Mouse (Mus musculus) lung, postnatal 25 days (tissue): Measurements from ENCODE around the gene Xpnpep2.

Source experiments
- DNase-seq: peaks from one replicate; pipeline ENCODE4 v3.0.0; 2022; ENCODE audit warnings: low spot score

The Xpnpep2 gene

DNA sequence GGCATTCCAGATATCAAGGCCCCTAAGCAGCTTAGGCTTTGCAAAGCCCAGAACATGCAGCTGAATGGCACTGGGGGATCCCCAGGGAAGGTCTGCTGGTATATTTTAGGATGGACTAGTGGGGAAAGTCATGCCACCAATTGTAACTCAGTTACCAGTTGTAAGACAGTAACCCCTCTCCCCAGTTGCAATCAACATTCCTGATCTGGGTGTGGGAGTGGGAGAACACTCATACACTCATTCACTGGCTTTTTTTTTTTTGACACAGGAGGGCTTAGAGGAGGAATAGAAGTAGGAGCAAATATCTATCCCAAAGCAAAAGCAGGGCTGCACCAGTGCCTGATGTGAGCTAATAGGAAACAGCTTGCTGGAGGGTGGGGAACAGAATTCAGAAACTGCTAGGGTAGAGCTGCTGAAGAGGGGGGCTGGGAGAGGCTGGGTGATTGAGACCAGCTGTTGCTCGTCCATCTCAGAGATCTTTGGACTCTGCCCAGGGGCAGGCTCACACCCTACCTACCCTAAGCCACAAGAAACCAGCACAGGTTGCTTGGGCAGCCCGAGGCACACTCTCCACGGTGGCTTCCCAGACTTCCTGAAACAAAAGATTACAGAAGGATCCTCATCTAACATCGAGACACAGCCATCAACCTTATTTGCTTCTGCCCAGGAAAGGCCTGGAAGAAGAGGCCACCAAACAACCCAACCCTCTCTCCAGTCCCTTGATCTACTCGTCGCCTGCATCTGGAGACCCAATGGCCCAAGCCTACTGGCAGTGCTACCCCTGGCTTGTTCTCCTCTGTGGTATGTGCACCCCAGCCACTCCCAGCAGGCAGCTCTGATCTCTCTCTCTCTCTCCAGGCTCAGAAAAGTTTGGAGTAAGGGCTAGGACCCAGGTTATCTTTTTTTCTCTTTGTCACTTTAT is at the start of gene Xpnpep2:
Xpnpep2 (plus strand) TSS at position 332 of the 922 bp plus-strand sequence.
- DNase-seq, result no peak

GRCm38 (mm10) chrX:48062481-48062880 is 46.0 kb upstream of the Xpnpep2 start:
- DNase-seq, result no peak

DNA sequence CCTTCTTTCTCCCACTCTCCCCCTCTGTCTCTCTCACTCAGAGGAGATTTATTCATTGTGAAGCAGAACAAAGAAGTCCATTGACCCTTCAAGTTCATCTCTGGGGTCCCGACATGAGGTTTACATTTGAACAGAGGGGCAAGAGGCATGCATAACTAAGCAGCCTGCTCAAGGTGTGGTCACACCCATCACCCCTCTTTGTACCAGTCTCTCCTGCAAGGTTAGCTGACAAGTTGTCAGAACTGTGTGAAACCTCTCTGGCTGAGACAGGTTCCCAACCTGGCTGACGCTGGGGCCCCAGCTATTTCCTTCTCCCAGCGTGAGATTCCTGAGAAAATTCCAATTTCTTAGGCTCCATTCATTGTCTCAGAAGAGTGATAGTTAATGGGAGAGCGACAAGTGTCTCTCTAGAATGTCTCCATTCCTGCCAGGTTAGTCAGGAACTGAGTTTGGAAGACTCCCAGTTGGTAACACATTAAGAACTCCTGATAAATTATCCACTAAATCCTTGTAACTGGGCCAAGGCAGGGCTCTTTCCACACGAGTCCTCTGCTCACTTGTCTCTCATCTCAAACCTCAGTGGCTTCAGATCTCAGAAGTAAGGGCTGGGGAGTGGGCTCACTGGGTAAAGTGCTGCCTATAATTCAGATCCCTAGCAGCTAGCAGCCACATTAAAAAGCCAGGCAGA is 44.2 kb upstream of the Xpnpep2 start:
- no peak for DNase-seq

GRCm38 (mm10) chrX:48066891-48067290 is 41.6 kb upstream of the Xpnpep2 start:
- DNase-seq, result no peak

GRCm38 (mm10) chrX:48071961-48072360 is 36.6 kb upstream of the Xpnpep2 start:
- DNase-seq, result no peak

DNA sequence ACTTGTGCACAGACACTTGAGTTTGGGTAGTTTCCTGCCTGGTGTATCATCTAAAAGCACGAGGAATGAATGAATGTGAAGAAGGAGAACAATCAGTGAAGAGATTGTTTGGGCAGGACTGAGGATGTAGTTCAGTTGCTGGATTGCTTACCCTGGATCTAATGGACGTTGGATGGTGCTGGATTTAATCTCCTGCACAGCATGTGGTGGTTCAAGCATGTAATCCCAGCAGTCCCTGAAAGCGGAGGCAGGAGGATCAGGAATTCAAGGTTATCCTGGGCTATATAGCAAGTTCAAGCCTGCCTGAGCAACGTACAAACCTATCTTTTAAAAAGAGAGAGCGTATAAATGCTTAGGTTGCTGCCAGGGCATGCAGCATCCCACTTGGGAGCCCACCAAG is 36.1 kb upstream of the Xpnpep2 start:
- no peak for DNase-seq

DNA sequence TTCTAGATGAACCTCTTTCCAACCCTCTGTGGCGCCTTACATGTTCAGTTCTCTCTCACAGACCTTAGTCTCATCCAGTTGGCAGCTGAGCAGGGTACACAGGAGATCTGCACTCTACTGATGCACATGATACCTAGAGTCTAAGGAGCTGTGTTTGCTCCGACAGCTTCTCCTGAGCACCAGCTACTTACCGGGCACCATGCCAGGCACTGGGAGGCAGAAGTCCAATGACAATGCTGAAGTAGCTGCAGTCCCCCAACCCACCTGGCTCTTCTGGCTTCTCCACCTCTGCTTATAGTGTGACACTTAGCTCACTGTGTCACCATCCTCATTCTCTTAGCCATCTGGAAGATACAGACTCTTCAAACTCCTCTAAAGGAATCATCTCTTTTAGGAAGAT is 33.8 kb upstream of the Xpnpep2 start:
- no peak for DNase-seq

- DNase-seq, result no peak
Observed at GRCm38 (mm10) chrX:48076806-48077425, 31.6 kb upstream of the Xpnpep2 start.

GRCm38 (mm10) chrX:48082364-48082763 is 26.2 kb upstream of the Xpnpep2 start:
- no peak for DNase-seq

DNA sequence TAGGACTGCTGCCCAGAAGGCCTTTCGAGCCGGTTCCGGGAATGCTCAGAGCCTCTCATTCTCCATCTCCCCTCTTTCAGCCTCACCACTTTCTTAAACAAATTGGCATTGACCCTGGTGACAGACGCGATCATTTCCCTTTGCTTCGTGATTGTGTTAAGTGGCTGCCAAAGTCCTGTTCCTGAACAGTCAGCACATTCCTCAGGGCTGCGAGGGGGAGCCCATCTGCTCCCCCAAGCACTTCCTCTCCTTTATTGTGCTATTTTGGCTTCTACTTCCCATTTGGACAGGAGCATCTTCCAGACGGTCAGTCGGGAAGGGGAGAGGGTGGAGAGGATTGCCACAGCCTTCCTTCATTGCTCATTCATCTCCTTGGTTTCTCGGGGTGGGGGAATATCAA is 16.4 kb upstream of the Xpnpep2 start:
- DNase-seq, result peak; percentile 18

GRCm38 (mm10) chrX:48093555-48093954 is 15.0 kb upstream of the Xpnpep2 start:
- no peak for DNase-seq

DNA sequence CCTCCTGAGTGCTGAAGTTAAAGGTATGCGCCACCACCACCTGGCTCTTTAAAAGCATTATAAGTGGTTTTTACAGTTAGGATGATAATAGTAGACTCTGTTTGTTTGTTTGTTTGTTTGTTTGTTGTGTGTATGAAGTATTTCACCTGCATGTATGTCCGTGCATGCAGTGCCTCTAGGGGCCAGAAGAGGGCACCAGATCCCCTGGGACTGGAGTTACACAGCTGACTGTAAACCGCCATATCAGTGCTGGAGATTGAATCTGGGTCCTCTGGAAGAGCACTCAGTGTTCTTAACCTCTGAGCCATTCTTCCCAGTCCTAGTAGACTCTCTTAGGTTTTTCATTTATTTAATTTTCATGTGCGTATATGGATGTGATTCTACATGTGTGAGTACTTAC is 13.9 kb upstream of the Xpnpep2 start:
- no peak for DNase-seq

DNA sequence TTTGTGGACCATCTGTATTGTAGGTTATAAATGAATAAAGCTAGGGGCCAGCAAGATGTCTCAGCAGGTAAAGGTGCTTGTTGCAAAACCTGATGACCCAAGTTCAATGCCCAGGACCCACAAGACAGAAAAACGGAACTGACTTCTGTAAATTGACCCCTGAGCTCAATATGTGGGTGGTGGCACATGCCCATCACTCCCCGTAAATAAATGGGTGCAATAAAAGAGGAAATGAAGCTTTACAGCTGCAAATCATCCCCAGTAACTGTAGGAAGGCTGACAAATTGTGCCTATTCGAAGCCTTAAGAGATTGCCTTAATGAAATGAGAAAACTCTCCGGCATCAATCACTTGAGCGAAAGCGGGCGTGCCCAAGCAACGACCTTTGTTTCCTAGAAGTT is 11.9 kb upstream of the Xpnpep2 start:
- DNase-seq, result no peak

DNA sequence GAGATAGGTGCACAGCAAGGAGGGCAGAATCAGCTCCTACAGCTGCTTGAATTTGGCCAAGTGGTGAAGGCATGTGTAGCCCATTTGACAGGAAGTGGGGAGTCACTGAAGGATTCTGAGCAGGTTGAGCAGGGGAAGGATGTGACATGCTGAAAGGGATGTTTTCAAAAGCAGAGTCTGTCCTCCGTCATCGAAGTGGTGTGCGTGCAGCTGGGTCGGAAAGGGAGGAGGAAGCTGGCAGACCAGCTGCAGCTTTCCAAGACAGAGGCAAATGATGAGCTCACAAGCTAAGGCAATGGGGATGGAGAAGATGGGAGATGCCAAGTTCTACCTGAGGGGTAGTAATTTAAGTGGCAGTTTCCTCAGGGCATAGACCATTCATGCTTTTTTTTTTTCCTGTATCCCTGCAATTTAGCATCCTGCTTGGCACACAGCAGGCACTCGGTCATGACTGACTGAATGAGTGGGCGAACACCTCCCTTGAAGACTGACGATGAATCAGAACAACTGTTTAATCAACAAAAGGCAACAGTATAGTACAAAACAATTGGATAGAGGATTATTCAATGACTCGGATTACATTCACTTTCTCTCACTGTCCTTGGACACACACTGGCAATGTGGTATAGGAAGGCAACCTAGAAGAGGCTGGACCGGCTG is 9.9 kb upstream of the Xpnpep2 start:
- DNase-seq, result peak; percentile 23

GRCm38 (mm10) chrX:48099871-48100270 is 8.7 kb upstream of the Xpnpep2 start:
- peak; percentile 18 for DNase-seq

DNA sequence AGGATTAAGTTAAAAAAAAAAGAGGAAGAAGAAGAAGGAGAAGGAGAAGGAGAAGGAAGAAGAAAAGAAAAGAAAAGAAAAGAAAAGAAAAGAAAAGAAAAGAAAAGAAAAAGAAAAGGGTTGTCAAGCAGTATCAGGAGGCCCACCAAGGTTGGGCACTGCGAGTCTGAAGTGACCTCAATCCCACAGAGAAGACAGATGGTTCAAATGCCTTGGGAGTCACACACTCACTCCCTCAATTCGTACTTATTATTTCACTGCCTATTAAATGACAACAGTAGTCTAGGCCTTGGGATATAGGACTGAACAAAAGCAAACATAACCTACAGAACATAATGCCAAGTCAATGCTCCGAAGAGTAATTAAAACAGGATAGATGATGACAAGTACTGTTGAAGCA is 5.3 kb upstream of the Xpnpep2 start:
- DNase-seq, result no peak

DNA sequence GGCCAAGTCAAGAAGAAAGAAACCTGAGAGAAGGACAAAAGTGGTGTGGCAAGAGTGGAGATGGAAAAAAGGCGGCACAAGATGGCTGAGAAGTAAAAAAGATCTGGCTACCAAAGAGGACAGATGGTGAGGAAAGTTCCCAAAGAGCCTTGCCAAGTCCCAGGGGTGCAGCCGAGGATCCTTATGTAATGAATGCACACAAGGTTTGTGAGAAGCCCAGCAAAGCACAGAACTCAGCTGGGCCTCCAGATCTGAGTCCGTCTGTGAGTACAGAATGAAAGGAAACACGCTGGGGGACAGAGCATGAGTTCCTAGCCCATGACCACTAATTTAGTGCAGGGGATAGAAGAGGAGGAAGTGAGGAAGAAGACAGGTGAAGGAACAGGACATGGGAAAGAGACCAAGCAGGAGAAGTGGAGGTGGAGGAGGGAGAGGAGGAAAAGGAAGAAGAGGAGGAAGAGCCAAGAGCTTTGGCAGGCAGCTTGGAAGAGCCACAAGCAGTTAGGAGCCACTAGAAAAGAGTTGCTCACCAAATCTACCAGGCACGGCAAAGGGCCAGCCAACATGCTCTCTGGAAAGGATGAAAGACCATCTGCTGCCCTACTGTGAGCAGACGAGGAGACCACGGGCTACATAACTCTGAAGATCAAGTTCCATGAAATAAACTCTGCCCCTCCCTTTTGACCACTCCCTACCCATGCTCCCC is 3.6 kb upstream of the Xpnpep2 start:
- no peak for DNase-seq

- peak; percentile 57 for DNase-seq
Observed at GRCm38 (mm10) chrX:48106226-48106625, 2.3 kb upstream of the Xpnpep2 start.

DNA sequence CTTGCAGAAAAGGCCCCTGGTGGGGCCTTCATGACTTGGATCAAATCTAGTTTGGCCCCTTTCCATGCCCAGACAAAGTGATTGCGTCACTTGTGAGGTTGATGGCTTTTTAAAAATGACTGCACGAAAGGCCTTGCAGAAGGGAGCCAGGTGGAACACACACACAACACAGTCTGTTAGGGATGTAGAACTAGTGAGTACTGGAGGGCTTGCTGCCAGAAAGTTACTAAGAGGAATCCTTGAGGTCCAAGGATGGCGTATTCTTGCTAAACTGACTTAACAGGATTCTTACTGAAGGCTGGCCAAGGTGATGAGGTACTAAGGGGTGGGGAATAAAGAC is 761 bp downstream of the Xpnpep2 start:
- no peak for DNase-seq

DNA sequence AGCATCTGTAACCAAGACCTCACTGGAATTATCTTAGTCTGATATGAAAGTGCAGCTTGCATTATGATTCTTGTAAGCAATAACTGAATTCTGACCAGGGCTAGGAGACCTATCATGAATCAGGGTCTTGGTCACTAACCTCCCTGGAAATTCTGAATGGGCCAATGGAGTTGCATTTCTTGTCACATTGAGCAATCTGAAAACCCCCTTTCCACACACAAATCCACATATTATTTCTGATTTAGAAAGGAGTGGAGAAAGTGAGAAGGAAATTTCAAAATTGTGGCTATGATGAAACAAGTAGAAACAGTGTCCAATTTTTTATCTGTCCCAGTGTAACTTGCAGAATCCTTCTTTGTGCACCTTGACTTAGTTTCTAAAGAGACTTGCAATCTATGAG is 10.8 kb downstream of the Xpnpep2 start:
- DNase-seq, result no peak

DNA sequence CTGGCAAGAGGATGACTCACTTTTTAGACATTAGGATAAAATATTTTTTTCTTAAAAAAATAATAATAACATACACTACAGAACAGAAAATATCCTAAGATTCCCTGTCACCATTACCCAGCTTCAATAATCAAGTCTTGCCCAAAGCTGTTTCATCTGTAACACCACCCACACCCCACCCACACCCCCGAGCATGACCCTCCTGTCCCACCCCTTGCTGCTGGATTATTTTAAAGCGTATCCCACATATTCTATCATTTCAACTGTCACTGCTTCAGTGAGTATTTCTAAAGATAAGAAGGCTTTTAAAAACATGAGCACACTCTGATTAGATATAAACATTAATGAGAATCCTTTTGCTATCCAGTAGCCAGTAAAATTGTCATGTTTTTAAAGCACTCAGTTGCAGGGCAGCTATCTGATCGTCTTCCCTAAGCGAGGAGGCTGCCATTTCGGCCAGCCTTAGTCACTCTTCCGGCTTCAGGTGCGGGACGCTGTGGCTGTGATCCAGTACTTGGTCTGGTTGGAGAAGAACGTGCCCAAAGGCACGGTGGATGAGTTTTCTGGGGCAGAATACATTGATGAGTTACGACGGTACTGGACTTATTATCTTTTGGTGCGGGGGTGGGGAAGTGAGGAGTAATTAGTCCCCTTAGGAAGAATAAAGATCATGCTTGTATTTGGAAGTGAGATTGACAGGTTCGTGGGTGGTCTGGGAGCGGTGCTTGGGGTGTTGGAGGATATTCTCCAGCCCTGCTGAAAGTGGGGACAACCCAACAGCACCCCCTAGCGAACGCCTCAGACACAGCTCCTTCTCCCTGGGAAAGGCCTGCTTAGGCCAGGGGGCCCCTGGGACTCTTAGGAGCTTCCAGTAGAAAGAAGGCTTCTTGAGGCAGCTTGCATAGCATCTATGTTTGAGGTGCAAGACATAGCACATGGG is 15.9 kb downstream of the Xpnpep2 start:
- no peak for DNase-seq
